Mouse (Mus musculus) megakaryocyte, embryonic 14.5 days (primary cell): ENCODE measurements around the gene Pdhb. TPM values are rescaled to one million over a fixed set of nuclear protein-coding genes. Genes with fewer than 3 reads are reported as not detected.

ENCODE experiments used
- H3K27me3 ChIP-seq: replicated peaks from 2 replicates; pipeline ENCODE3; 2012; ENCODE audit warnings: inconsistent platforms
- H3K36me3 ChIP-seq: replicated peaks from 2 replicates; pipeline ENCODE3; 2012; ENCODE audit warnings: low read length, inconsistent platforms, mixed read lengths
- H3K4me1 ChIP-seq: 2 replicates; pipeline ENCODE4 v1.6.1; 2012; ENCODE audit warnings: inconsistent platforms
- H3K4me3 ChIP-seq: replicated peaks from 2 replicates; pipeline ENCODE3; 2012; ENCODE audit warnings: moderate library complexity, mild to moderate bottlenecking, inconsistent platforms
- H3K9me3 ChIP-seq: 2 replicates; pipeline ENCODE4 v1.6.1; 2012; ENCODE audit warnings: inconsistent platforms
- FLI1 ChIP-seq: IDR thresholded peaks from 2 replicates; pipeline ENCODE4 v1.6.1; 2012; ENCODE audit warnings: low read length, inconsistent platforms, mixed read lengths
- GATA1 ChIP-seq: IDR thresholded peaks from 3 replicates; pipeline ENCODE4 v1.6.1; 2012; ENCODE audit warnings: mixed read lengths, low read length, inconsistent platforms, borderline replicate concordance
- polyA plus RNA-seq: library from polyadenylated mRNA; stranded (reverse); fragments of >175 nt; gene quantifications from 2 replicates; pipeline ENCODE4 v1.2.3, GENCODE M21; 2012; ENCODE audit warnings: low replicate concordance; ENCODE audit not compliant: insufficient read depth

The Pdhb gene
- polyA plus RNA-seq, 1 experiment: 47.0 TPM

- Histone ChIP-seq H3K9me3 (no peaks in the 10 kb centered on the region), H3K27me3 (no peaks in the 10 kb centered on the region), H3K4me1 (no peaks in the 10 kb centered on the region), H3K36me3 (peaks cover 99% of the 10 kb centered on the region), H3K4me3 (no peak overlapping the region)
- no peak for TF ChIP-seq GATA1
- no peak for TF ChIP-seq FLI1
Observed at GRCm38 (mm10) chr14:8164463-8164862, 8.4 kb downstream of the Pdhb start.

GRCm38 (mm10) chr14:8161777-8162176 is 11.0 kb downstream of the Pdhb start:
- Histone ChIP-seq H3K4me3 (no peak overlapping the region), H3K4me1 (peaks cover 2% of the 10 kb centered on the region; the same call in 1 of the 2 replicates), H3K27me3 (no peaks in the 10 kb centered on the region), H3K9me3 (no peaks in the 10 kb centered on the region), H3K36me3 (peaks cover 98% of the 10 kb centered on the region)
- no peak for TF ChIP-seq FLI1

GRCm38 (mm10) chr14:8159141-8159540 is 13.7 kb downstream of the Pdhb start:
- H3K9me3 ChIP-seq: no peaks in the 10 kb centered on the region
- peaks cover 15% of the 10 kb centered on the region for H3K4me1 ChIP-seq
- H3K4me3 ChIP-seq: no peak overlapping the region
- H3K27me3 ChIP-seq: no peaks in the 10 kb centered on the region
- TF ChIP-seq GATA1 (no peak), FLI1 (no peak)
- H3K36me3 ChIP-seq: peaks cover 91% of the 10 kb centered on the region

DNA sequence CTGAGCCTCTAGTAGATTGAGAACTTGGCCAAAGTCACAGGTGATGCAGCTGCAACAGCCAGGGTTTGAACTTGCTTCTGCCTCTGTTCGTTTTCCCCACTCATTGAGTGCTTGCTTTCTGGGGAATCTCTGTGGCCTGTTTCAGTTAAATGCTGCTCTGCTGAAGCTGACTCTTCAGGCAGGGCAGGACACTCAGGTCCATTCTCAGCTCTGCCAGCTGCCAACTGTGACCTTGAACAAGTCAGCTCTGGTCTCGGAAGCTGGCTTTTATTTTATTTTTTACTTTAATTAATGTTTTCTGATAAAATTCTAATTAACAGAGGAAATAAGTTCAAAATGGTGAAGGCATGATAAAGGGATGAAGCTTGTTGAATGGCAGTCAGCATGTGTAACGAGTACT is 14.1 kb downstream of the Pdhb start:
- TF ChIP-seq FLI1: no peak
- no peak for TF ChIP-seq GATA1
- Histone ChIP-seq H3K9me3 (no peaks in the 10 kb centered on the region), H3K27me3 (no peaks in the 10 kb centered on the region), H3K4me3 (no peak overlapping the region), H3K36me3 (peaks cover 88% of the 10 kb centered on the region), H3K4me1 (peaks cover 19% of the 10 kb centered on the region)

DNA sequence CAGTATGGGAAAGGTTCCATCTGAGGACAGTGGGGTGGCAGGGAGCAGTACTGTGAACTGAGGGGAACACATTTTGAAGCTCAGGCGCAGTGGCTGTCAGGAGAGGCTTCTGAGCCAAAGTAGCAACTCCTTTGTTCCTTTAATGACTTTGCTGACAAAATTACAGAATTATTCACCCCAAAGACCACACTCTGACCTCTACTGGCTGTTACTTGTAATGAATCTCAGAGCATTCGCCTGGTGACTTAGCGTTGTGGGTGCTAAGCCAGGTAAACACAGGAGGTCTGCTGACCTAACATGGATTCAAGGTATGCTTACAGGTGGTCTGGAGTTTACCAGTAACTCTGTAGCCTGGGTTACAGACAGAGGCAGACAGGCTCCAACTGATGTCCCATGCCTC is 15.9 kb downstream of the Pdhb start:
- TF ChIP-seq GATA1 (no peak), FLI1 (no peak)
- no peak overlapping the region for H3K4me3 ChIP-seq
- H3K4me1 ChIP-seq: peaks cover 27% of the 10 kb centered on the region
- H3K36me3 ChIP-seq: peaks cover 86% of the 10 kb centered on the region
- no peaks in the 10 kb centered on the region for H3K27me3 ChIP-seq
- H3K9me3 ChIP-seq: no peaks in the 10 kb centered on the region

DNA sequence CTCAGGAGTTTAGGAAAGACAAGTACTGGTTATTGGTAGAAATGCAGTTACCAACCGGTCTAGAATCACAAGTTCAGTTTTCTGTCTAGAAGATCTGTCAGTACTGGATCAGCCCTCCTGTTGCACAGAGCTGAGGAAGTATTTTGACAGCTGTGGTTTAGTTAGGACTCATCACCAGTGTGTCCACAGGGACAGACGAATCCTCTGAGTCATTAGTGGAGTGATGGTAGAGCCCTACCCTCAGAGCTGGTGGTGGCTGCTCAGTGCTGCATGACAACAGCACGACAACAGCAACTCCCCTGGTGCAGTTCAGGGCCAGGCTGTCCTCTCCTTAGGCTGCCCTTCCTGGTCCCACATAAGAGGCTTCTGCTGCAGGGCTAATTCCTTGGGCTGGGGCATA is 18.8 kb downstream of the Pdhb start:
- TF ChIP-seq FLI1 (no peak), GATA1 (no peak)
- Histone ChIP-seq H3K36me3 (peaks cover 81% of the 10 kb centered on the region), H3K4me1 (peaks cover 27% of the 10 kb centered on the region), H3K27me3 (no peaks in the 10 kb centered on the region), H3K9me3 (no peaks in the 10 kb centered on the region), H3K4me3 (peak overlapping the region; percentile 48)

DNA sequence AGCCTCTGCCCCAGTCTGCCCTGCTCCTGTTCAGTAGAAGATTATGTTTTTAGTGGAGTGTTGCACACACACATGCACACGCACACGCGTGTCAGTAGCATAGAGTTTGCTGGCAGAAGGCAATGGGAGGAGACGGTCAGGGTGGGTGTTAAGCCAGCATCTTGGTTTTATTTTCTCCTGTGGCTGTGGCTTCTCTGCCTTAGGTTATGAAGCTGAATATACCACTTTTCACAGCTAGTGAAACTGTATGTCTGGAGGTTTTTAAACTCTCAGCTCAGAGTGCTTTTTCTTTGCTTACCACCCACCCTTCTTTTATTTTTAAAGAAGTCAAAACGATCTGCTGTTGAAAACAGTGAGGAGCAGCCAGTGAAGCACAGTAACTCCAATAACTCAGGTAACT is 21.1 kb downstream of the Pdhb start:
- H3K4me3 ChIP-seq: no peak overlapping the region
- H3K9me3 ChIP-seq: no peaks in the 10 kb centered on the region
- no peaks in the 10 kb centered on the region for H3K27me3 ChIP-seq
- peaks cover 25% of the 10 kb centered on the region for H3K4me1 ChIP-seq
- H3K36me3 ChIP-seq: peaks cover 80% of the 10 kb centered on the region
- no peak for TF ChIP-seq GATA1
- TF ChIP-seq FLI1: no peak

DNA sequence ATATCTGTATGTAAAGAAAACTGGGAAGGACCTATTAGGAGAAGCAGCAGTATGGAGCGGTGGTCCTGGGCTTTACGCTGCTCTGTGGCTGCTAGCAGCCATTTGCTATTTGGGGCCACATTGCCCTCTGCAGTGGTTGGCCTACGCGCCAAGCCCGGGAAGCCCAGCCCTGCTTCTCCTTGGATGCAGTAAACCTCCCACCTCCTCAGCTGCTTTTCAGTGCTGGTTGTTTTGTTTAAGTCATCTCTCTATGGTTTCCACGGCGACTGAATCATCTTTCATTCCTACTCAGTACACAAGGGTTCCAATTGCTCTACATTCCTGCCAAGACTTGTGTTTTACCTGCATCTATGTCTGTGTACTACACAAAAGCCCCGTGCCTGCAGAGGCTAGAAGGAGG is 24.0 kb downstream of the Pdhb start:
- Histone ChIP-seq H3K4me3 (no peak overlapping the region), H3K36me3 (peaks cover 88% of the 10 kb centered on the region), H3K27me3 (no peaks in the 10 kb centered on the region), H3K4me1 (peaks cover 23% of the 10 kb centered on the region), H3K9me3 (no peaks in the 10 kb centered on the region)
- TF ChIP-seq FLI1: no peak
- no peak for TF ChIP-seq GATA1

GRCm38 (mm10) chr14:8146611-8147223 is 26.1 kb downstream of the Pdhb start:
- H3K27me3 ChIP-seq: no peaks in the 10 kb centered on the region
- H3K4me3 ChIP-seq: no peak overlapping the region
- peaks cover 88% of the 10 kb centered on the region for H3K36me3 ChIP-seq
- TF ChIP-seq FLI1 (no peak), GATA1 (no peak)
- H3K4me1 ChIP-seq: peaks cover 18% of the 10 kb centered on the region
- H3K9me3 ChIP-seq: no peaks in the 10 kb centered on the region

GRCm38 (mm10) chr14:8145594-8146558 is 26.9 kb downstream of the Pdhb start:
- H3K27me3 ChIP-seq: no peaks in the 10 kb centered on the region
- peaks cover 88% of the 10 kb centered on the region for H3K36me3 ChIP-seq
- peaks cover 26% of the 10 kb centered on the region for H3K4me1 ChIP-seq
- no peaks in the 10 kb centered on the region for H3K9me3 ChIP-seq
- TF ChIP-seq FLI1 (no peak), GATA1 (no peak)
- no peak overlapping the region for H3K4me3 ChIP-seq
